Mouse (Mus musculus) brain, embryonic 18.5 days (tissue): ENCODE measurements at regions not wholly inside any gene's neighbourhood (a gene's known extent, or its start where the extent isn't known, plus 50 kb on each side); places are given as distances from the start of the nearest gene placed in this dataset.

Source experiments
- DNase-seq: peaks from one replicate; pipeline ENCODE4 v3.0.0-alpha.2; 2012; ENCODE audit warnings: low read depth, low spot score

- no peak for DNase-seq
These were observed 449.0 kb downstream of the Insc start for GRCm38 (mm10) chr7:115192482-115192881.

GRCm38 (mm10) chr7:115192992-115193761 is 449.7 kb downstream of the Insc start:
- peak; percentile 32 for DNase-seq

- DNase-seq = no peak
These were observed 461.4 kb downstream of the Insc start for GRCm38 (mm10) chr7:115204916-115205315.

DNA sequence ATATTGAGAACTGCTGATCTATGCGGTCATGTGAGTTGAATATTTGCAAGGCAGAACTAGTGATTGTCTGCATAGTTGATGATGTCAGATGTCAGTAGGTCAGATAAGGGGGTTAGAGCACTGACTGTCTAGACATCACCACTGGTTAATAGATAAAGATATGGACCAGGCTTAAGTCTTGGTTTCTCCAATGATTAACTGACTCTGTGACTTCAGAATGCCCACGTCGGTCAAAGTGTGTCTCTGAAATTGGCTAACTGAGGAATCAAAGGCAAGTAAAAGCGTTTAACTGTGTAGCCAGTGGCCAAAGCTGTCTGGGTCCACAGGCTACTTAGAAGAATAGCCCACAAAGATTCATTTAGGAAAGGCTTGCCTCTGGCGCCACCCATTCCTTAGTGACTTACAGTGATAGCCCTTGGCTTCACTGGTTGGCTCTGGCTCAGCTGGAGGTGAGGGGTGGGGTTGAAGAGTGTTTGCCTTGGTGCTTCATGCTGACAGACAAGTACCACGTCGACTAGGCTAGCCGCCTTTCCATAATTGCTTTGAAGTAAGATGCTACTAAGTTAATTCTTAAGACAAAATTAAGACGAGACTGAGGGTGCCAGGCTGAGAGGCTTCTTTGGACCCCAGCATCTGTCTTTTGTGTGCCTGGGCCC is 463.1 kb downstream of the Insc start:
- no peak for DNase-seq

- DNase-seq = no peak
These were observed 465.3 kb downstream of the Insc start for GRCm38 (mm10) chr7:115208781-115209180.

DNA sequence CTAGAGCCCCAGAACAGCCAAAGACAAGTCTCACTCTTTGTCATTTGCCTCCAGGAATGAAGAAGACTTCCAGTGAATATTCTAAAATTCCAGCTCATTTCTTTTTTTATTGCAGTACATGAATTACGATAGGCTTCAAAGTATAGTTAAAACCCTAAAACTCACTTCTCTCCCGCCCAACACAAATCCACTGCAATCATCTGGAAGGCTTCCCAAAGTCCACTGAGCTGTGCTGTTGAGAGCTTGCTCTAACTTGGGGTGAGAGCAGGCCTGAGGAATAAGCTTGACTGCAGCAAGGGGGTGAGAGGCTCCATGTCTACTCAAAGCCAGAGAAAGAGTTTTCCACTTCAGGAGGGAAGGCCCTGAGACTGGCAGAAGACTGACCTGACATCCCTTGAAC is 466.5 kb downstream of the Insc start:
- no peak for DNase-seq

GRCm38 (mm10) chr7:115216838-115217237 is 473.3 kb downstream of the Insc start:
- DNase-seq = peak; percentile 76

DNA sequence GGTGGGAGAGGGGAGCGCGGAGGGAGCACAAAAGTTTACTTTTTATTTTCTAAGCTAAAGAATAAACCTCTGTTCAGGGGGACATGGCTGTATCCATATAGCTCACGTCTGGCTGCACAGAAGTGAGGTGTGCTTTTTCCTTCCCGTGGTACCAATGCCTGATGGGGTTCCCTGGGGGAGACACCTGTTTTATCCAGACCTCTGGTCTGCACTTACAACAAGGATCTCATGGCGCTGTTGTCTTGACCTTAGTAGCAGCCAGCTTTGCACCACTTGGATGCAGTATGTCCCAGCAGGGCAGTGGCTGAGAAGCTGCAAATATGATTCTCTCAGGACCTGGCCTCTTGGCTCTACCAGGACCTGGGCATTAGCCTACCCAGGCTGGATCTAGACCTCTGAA is 473.8 kb downstream of the Insc start:
- no peak for DNase-seq

- no peak for DNase-seq
These were observed 474.2 kb downstream of the Insc start for GRCm38 (mm10) chr7:115217712-115218111.

DNA sequence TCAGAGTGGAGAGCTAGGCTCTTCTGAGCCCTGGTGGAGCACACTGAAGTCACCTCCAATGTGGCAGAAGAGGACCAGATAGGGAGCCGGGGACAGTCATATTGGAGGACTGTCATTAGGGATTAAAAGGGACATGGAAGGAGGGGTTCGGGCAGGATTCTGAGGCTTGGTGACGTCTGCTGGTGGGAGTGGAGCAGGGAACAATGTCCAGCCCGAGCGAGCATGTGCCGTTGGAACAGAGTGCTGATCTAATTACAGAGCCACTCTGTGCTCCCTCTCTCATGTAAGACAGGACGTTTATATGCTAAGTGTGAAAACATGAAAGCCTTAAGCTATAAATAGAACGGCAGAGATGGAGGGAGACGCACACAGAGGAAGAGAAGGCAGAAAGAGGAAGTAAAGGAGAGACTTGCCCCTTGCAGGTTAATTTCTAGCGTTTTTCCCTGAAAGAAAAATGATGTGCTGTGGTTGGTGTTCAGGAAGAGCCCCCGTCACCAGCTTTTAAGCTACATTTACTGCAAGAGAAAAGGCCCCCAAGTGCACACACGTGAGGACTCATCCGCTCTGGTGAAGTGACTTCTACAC is 475.2 kb downstream of the Insc start:
- DNase-seq = no peak

GRCm38 (mm10) chr7:115222642-115223041 is 479.1 kb downstream of the Insc start:
- no peak for DNase-seq

- no peak for DNase-seq
These were observed 487.0 kb downstream of the Insc start for GRCm38 (mm10) chr7:115230525-115230924.

- no peak for DNase-seq
These were observed 490.4 kb downstream of the Insc start for GRCm38 (mm10) chr7:115233850-115234436.

DNA sequence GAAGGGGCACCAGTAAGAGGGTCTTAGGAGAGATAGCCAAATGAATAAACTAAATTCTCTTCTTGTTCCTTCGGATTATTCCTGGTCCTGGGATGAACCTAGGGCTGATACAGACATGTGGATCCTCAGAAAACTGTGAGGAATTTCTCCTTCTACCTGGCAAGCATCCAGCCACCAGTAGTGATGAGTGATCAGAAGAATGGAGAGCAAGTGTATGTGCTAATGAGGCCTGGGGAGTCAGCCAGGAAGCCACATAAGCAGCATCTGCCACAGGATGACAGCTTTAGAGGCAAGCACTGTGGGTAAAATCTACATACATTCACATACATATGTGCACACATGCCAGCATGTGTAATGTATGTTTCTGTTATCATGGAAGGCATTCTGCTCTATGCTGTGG is 493.6 kb downstream of the Insc start:
- no peak for DNase-seq

- no peak for DNase-seq
These were observed 508.3 kb downstream of the Insc start for GRCm38 (mm10) chr7:115251591-115252369.

DNA sequence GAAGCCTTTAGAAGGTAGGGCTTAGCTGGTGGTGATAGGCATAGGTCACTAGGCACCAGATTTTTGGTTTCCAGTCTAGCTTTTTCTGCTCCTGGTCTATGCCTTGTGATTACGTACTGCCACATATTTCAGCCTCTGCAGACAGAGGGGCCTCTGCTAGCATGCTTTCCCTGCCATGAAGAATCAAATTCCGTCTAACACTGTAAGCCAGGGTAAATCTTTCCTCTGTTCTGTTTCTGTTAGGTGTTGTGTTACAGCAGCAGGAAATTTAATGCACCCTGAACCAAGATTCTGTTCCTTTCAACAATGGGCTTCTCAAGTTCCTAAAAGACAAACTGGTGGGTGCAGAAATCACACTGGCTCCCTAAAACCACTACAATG is 508.9 kb downstream of the Insc start:
- DNase-seq = no peak

DNA sequence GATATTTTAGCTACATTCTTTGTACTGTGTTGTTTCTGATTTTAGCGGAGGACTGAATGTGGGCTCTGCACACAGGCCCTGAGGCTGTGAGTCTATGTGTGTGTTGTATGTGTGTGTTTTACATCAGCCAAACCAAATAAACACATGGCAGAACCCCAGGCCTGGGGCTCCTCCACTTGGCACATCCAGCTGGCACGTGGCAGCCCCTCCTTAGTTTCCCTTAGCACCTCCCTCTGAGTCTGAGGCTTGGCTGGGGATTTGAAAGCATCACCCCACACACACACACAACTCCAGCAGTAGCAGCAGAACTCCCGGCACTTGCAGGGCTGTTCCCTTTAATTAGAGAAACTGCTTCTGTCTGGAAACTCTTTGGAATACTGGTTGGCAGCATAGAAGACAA is 515.1 kb downstream of the Insc start:
- peak; percentile 36 for DNase-seq

GRCm38 (mm10) chr7:115263082-115263481 is 519.6 kb downstream of the Insc start:
- DNase-seq = no peak

DNA sequence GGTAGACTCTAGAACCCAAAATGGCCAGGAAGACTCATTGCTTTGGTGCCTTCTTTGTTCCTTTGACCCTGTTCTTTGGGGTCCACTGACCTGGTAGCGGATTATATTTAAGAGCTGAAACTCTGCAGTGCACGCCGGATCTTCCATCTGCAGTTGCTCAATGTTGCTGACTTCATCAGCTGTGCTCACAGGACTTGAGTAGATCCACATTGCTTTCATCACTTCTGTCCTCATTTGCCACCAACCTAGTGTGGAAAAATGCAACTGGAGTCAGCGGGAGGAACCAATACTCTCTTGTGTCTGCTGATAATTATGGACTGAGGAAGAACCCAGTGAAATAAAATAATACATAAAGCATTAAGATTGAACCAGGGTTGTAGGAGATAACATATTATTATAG is 522.6 kb downstream of the Insc start:
- DNase-seq = no peak

DNA sequence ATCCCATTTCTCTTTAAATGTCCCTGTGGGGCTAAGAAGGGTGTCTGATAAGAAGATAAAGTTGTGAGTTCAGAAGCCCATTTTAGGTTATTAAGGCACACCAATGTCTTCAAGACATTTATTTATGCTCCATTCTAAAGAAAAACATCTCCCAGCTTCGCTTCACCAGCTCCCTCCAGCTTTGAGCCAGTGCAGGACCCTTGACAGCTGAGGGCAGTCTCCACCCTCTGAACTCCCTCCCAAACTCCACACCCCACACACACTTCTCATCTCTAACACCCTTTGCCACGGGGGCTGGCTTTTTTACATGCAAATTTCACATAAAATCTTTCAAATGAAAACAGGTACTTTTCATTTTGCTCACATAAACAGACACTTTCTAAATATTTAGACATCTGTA is 527.3 kb downstream of the Insc start:
- DNase-seq = no peak

GRCm38 (mm10) chr7:115274836-115275235 is 531.3 kb downstream of the Insc start:
- no peak for DNase-seq
